Mouse (Mus musculus): Measurements from ENCODE around the gene Psenen.

Gene Psenen

GRCm38 (mm10) chr7:30588676-30589434 lies 25.4 kb upstream of the Psenen start, which contains the start of gene Kmt2b:
TSS of gene Kmt2b (minus strand) at chr7:30588726.
- DNase-seq (ENCODE audit: low read depth), result peak; percentile 90

GRCm38 (mm10) chr7:30587842-30588667 lies 24.6 kb upstream of the Psenen start:
- peak; percentile 23 for DNase-seq (ENCODE audit: low read depth)

GRCm38 (mm10) chr7:30586455-30587020 lies 23.1 kb upstream of the Psenen start:
- no peak for DNase-seq (ENCODE audit: low read depth)

- no peak for DNase-seq (ENCODE audit: low read depth)
Measured at GRCm38 (mm10) chr7:30585170-30585569, 21.7 kb upstream of the Psenen start.

GRCm38 (mm10) chr7:30584339-30584738 lies 20.9 kb upstream of the Psenen start:
- DNase-seq (ENCODE audit: low read depth), result no peak

- no peak for DNase-seq (ENCODE audit: low read depth)
Measured at GRCm38 (mm10) chr7:30581547-30581946, 18.1 kb upstream of the Psenen start.

GRCm38 (mm10) chr7:30579950-30580349 lies 16.5 kb upstream of the Psenen start:
- DNase-seq (ENCODE audit: low read depth), result no peak

- DNase-seq (ENCODE audit: low read depth), result no peak
Measured at GRCm38 (mm10) chr7:30572969-30573368, 9.5 kb upstream of the Psenen start.

- no peak for DNase-seq (ENCODE audit: low read depth)
Measured at GRCm38 (mm10) chr7:30572389-30572788, 9.0 kb upstream of the Psenen start.

- no peak for DNase-seq (ENCODE audit: low read depth)
Measured at GRCm38 (mm10) chr7:30567555-30567954, 4.1 kb upstream of the Psenen start.

GRCm38 (mm10) chr7:30566033-30566432 lies 2.6 kb upstream of the Psenen start:
- DNase-seq (ENCODE audit: low read depth), result no peak

GRCm38 (mm10) chr7:30564970-30565571 lies 1.6 kb upstream of the Psenen start, which contains the start of gene Igflr1:
TSS of gene Igflr1 (plus strand) at chr7:30565427.
- no peak for DNase-seq (ENCODE audit: low read depth)

GRCm38 (mm10) chr7:30563906-30564280 lies 466 bp upstream of the Psenen start:
- no peak for DNase-seq (ENCODE audit: low read depth)

GRCm38 (mm10) chr7:30562526-30563116 lies 806 bp downstream of the Psenen start:
- peak; percentile 41 for DNase-seq (ENCODE audit: low read depth)

- DNase-seq (ENCODE audit: low read depth), result no peak
Measured at GRCm38 (mm10) chr7:30560296-30560695, 3.1 kb downstream of the Psenen start.

GRCm38 (mm10) chr7:30559443-30559954 lies 3.9 kb downstream of the Psenen start, which contains the start of gene Lin37:
TSS of gene Lin37 (minus strand) at chr7:30559838.
- peak; percentile 96 for DNase-seq (ENCODE audit: low read depth)

- DNase-seq (ENCODE audit: low read depth), result no peak
Measured at GRCm38 (mm10) chr7:30558656-30559442, 4.6 kb downstream of the Psenen start.

GRCm38 (mm10) chr7:30557901-30558514 lies 5.4 kb downstream of the Psenen start:
- no peak for DNase-seq (ENCODE audit: low read depth)

- DNase-seq (ENCODE audit: low read depth), result no peak
Measured at GRCm38 (mm10) chr7:30556894-30557536, 6.4 kb downstream of the Psenen start.
